In genomic region chr3:110055915-110056314, GRCm38 (mm10) we compare ENCODE assay signal across 18 mouse cellular contexts.
DNase-seq lines count a peak whose midpoint lies in the region; ATAC-seq and TF ChIP-seq lines count a peak whose summit lies in the region.
"Had no signal": no experiment of that assay in that cellular context is flagged by ENCODE, and none has a peak within 500 bp of the region (broad histone marks: within the 10 kb centered on the region; RNA-seq: fewer than 3 reads in every experiment).

No protein-coding gene starts in this region.

- DNase-seq in cerebellum, postnatal 10 days = peak; percentile 8 to 9
- DNase-seq in cerebellum, adult 8-10 months = no peak
- peak in 1 of 2 experiments; percentile 22 for DNase-seq in layer of hippocampus, adult 2 months (ENCODE audit: low spot score in 2 of 2)
- no peak for DNase-seq in layer of hippocampus, postnatal 10 days (ENCODE audit: low spot score in 2 of 2)
- DNase-seq in right cerebral cortex, adult 2 months (ENCODE audit: low spot score in 2 of 2) = peak; percentile 40 to 55
- DNase-seq in heart, embryonic 10.5 days (ENCODE audit: low spot score) = no peak
- no peak for DNase-seq in cerebellum, adult 2 months
- DNase-seq: kidney, adult 2 months; kidney, postnatal 4 days; liver; lung, adult 2 months; thymus, postnatal 14 days had no signal

- no peaks in the 10 kb centered on the region for H3K4me1 ChIP-seq in heart, embryonic 10.5 days
- H3K4me1 ChIP-seq in cerebellum, adult 2 months (ENCODE audit: control insufficient read depth, insufficient read depth, low read length) = no peaks in the 10 kb centered on the region
- H3K4me1 ChIP-seq: embryonic facial prominence, embryonic 13.5 days; hindbrain, embryonic 12.5 days; midbrain, embryonic 15.5 days; neural tube, embryonic 12.5 days had no signal

- peak; percentile 99 for ATAC-seq in frontal cortex, adult (ENCODE audit: low TSS enrichment)
- ATAC-seq: midbrain, embryonic 15.5 days had no signal

- H3K9me3 ChIP-seq in heart, embryonic 10.5 days = no peaks in the 10 kb centered on the region
- H3K9me3 ChIP-seq: embryonic facial prominence, embryonic 13.5 days; hindbrain, embryonic 12.5 days; midbrain, embryonic 15.5 days had no signal

- no peak for TF ChIP-seq POLR2A in cerebellum, adult 2 months (IDR thresholded peaks at IDR 0.05; ENCODE audit: borderline replicate concordance, insufficient read depth, low read length)

- H3K36me3 ChIP-seq in heart, embryonic 10.5 days = no peaks in the 10 kb centered on the region
- H3K36me3 ChIP-seq: embryonic facial prominence, embryonic 13.5 days; hindbrain, embryonic 12.5 days; midbrain, embryonic 15.5 days; neural tube, embryonic 12.5 days had no signal

- no peaks in the 10 kb centered on the region for H3K27me3 ChIP-seq in heart, embryonic 10.5 days (ENCODE audit: insufficient read depth, poor library complexity, severe bottlenecking)
- H3K27me3 ChIP-seq in cerebellum, adult 2 months (ENCODE audit: control insufficient read depth, insufficient read depth, low read length) = no peaks in the 10 kb centered on the region
- H3K27me3 ChIP-seq: CH12.LX; embryonic facial prominence, embryonic 13.5 days; hindbrain, embryonic 12.5 days; midbrain, embryonic 15.5 days; neural tube, embryonic 12.5 days had no signal

- no peak for TF ChIP-seq CTCF in layer of hippocampus, adult 2 months (conservative IDR thresholded peaks at IDR 0.05)
- no peak for TF ChIP-seq CTCF in cerebellum, adult 2 months (IDR thresholded peaks at IDR 0.05; ENCODE audit: borderline replicate concordance, insufficient read depth, low read depth, low read length)

- peak overlapping the region; percentile 23 for H3K4me3 ChIP-seq in layer of hippocampus, adult 2 months
- H3K4me3 ChIP-seq in heart, embryonic 10.5 days = no peak overlapping the region
- no peak overlapping the region for H3K4me3 ChIP-seq in cerebellum, adult 2 months (replicated peaks; ENCODE audit: insufficient read depth, low read depth, low read length)
- H3K4me3 ChIP-seq: embryonic facial prominence, embryonic 13.5 days; hindbrain, embryonic 12.5 days; midbrain, embryonic 15.5 days; neural tube, embryonic 12.5 days had no signal

- 89% methylated on average over 6 of the region's 6 CpGs for WGBS in heart, embryonic 10.5 days
- 72% methylated on average over 6 of the region's 6 CpGs for whole genome bisulfite sequencing in cerebellum, adult 2 months

- peak overlapping the region; percentile 48; the same call in 1 of the 2 replicates for H3K27ac ChIP-seq in layer of hippocampus, adult 2 months
- H3K27ac ChIP-seq in heart, embryonic 10.5 days = no peak overlapping the region
- no peak overlapping the region for H3K27ac ChIP-seq in cerebellum, adult 2 months (ENCODE audit: insufficient read depth, low read length)
- H3K27ac ChIP-seq: embryonic facial prominence, embryonic 13.5 days; hindbrain, embryonic 12.5 days; midbrain, embryonic 15.5 days; neural tube, embryonic 12.5 days had no signal

Comparison
In these comparisons a context has a peak if more than half of its experiments do, and no peak if none do; other contexts are left out.
1. DNase-seq: peak in cerebellum, postnatal 10 days (2 of 2) and right cerebral cortex, adult 2 months (2 of 2); none in cerebellum, adult 8-10 months (single experiment), layer of hippocampus, postnatal 10 days (0 of 2), heart, embryonic 10.5 days (single experiment) and cerebellum, adult 2 months (0 of 2).